Mouse (Mus musculus) kidney, postnatal 10 days (tissue): ENCODE data around the gene Slc17a3.

Experiments used
- DNase-seq: peaks from one replicate; pipeline ENCODE4 v3.0.0; 2021; ENCODE audit warnings: mixed read lengths

Gene Slc17a3

GRCm38 (mm10) chr13:23879106-23879505 is 39.9 kb downstream of the Slc17a3 start:
- DNase-seq = no peak

GRCm38 (mm10) chr13:23879636-23880035 is 40.4 kb downstream of the Slc17a3 start:
- DNase-seq = no peak

- DNase-seq = peak; percentile 36
These were observed 46.3 kb downstream of the Slc17a3 start for GRCm38 (mm10) chr13:23885540-23885939.

DNA sequence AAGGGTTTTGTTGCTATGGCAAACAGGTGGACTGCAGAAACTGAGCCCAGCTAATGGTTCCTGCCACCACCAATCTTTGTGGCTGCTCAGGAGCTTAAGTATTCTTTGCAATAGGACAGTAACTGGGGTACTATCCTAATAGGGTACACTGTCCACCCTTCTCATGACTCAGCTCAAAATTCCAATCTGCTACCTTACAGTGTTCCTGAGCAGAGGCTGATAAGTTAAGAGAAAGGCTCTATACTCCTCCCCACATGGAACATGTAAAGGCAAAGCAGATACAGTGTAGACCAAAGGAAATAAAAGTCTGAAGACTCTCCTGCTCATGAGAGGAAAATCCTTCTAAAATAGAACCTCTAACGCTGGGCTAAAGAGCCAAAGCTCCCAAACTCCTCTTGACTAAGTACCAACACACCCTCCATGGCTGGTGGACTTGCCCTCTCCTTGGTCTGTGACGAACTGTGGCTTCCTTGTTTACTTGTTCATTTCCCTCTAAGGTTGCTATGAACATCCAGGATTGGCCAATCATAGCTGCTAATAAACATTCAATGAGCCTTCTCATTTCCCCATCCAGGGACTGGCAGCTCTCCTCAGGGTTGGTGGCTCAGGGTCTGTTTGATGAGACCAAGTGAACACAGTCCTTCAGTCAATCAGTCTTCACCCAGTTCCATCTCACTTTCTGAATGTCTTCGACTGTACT is 47.9 kb downstream of the Slc17a3 start:
- DNase-seq = no peak

- peak; percentile 32 for DNase-seq
These were observed 49.9 kb downstream of the Slc17a3 start for GRCm38 (mm10) chr13:23889011-23889605.

DNA sequence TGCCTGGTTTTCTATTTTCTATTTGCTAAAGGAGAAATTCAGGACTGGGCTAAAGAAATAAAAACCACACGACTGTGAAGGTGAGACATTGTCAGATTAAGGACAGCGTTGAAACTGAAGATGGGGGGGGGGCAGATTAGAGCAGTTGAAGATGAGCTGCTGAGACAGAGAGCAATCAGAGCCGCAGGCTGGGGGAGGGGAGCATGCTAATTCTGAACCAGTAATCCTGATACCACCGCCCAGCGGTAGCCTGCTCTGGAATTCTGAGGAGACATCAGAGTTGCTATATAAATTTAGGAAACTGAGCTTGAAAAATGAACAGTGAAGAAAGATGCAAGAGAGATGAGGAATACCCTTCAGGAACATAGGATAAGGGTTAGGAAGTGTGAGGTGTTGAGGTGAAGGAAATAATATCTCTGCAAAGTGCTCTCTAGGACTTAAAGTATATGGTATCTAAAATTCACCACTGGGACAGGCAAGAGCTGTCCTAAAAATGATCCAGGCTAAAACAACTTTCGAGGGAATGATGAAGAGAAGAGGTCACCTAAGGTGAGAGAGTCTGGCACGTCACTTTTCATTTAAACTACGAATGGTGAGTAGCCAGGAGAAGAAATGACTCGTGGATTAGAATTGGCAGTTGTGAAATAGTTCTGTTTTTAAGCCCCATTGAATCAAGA is 53.5 kb downstream of the Slc17a3 start:
- no peak for DNase-seq

GRCm38 (mm10) chr13:23893269-23893593 is 54.0 kb downstream of the Slc17a3 start:
- no peak for DNase-seq

DNA sequence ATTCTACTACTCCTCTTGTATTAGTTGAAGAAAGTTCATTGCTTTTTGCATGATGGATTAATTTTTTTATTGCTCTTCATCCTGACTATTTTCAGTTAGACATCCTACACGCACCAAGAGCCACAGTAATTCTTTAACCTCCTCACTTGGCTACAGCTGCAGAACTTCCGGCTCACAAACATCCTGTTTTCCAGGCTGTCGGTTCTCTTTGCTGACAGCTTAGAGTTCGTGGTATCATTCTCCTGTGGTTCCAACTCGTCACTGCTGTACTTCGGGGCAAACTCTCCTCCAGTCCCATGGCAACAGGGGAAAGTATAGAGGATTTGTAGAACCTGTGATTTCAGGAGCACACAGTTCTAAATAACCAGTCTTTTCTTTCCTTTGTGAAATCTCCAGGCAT is 59.0 kb downstream of the Slc17a3 start:
- peak; percentile 45 for DNase-seq

GRCm38 (mm10) chr13:23906906-23907305 is 67.7 kb downstream of the Slc17a3 start:
- no peak for DNase-seq

DNA sequence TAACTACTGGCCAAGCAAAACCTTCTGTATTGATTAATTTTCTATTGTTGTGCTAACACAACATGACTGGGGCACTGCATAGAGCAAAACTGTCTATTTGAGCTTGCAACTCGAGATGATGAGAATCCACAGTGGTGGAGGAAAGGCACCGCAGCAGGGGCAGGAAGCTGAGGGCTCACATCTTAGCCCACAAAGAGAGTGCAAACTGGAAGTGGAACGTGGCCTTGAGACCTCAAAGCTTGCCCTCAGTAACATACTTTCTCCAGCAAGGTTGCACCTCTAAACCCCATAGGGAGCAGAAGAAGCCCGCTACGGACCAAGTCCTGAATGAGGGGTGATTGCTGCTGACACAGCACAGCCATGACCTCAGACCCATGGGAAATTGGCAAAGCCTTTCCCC is 70.9 kb downstream of the Slc17a3 start:
- no peak for DNase-seq
